Mouse (Mus musculus): ENCODE data around the gene Tat. TPM values are rescaled to one million over a fixed set of nuclear protein-coding genes. Genes with fewer than 3 reads are reported as not detected.

Tat gene
- 0.35 and 0.45 TPM in 2 replicates for polyA plus RNA-seq (2015; fragmentation: Nextera tagmentation; extraction: Ambion mirVana)

DNA sequence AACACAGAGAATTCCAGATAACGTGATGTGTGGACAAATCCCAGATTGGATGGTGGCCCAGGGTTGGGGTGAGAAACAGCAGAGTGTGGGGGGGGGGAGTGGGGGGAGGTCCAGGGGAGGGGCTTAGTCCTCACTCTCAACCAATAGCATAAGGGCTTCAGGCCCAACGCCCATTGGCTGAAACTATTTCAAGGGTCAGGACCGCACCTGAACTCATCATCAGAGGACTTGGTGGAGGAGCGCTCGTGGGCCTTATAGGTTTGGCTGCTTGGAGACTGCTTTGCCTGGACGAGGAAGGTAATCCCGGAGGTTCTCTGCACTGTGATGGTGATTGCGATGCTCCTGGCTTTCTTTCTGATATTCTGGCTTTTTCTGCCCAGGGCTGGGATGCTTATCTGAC, at the start of gene Tat:
Gene Tat (plus strand): TSS at position 214 of the 400 bp plus-strand sequence.
- Histone ChIP-seq H3K27me3 (ENCODE audit: control insufficient read depth, insufficient read depth, low read depth, low read length) (no peaks in the 10 kb centered on the region), H3K4me3 (ENCODE audit: low read depth, low read length) (no peak within 1 kb of the TSS), H3K36me3 (ENCODE audit: control insufficient read depth, insufficient read depth) (no peaks in the 10 kb centered on the region), H3K4me2 (ENCODE audit: low read depth, low read length) (no peak within 1 kb of the TSS), H3K9ac (ENCODE audit: low read depth, low read length) (no peak within 1 kb of the TSS), H3K27ac (ENCODE audit: low read length) (no peak within 1 kb of the TSS), H3K4me1 (ENCODE audit: control insufficient read depth, low read depth, low read length) (no peaks in the 10 kb centered on the region), H3K9me3 (replicated peaks; ENCODE audit: control insufficient read depth, low read length) (no peaks in the 10 kb centered on the region)
- WGBS (ENCODE audit: insufficient replicate concordance) = 64% methylated on average over 8 of the region's 8 CpGs
- no peak for ATAC-seq (ENCODE audit: low read depth)

GRCm38 (mm10) chr8:109941606-109942360, 48.5 kb upstream of the Tat start:
- Histone ChIP-seq H3K4me3 (ENCODE audit: low read depth, low read length) (no peak overlapping the region), H3K4me1 (ENCODE audit: control insufficient read depth, low read depth, low read length) (no peaks in the 10 kb centered on the region; the same call in 1 of the 2 replicates), H3K9me3 (replicated peaks; ENCODE audit: control insufficient read depth, low read length) (no peaks in the 10 kb centered on the region), H3K36me3 (ENCODE audit: control insufficient read depth, insufficient read depth) (peaks cover 25% of the 10 kb centered on the region), H3K9ac (ENCODE audit: low read depth, low read length) (no peak overlapping the region), H3K27me3 (ENCODE audit: control insufficient read depth, insufficient read depth, low read depth, low read length) (no peaks in the 10 kb centered on the region), H3K27ac (ENCODE audit: low read length) (no peak overlapping the region), H3K4me2 (ENCODE audit: low read depth, low read length) (no peak overlapping the region)
- no peak for ATAC-seq (ENCODE audit: low read depth)
- WGBS (ENCODE audit: insufficient replicate concordance) = 86% methylated on average over 2 of the region's 2 CpGs

- H3K4me2 ChIP-seq (ENCODE audit: low read depth, low read length) = no peak overlapping the region
- 61% methylated on average over 9 of the region's 9 CpGs for WGBS (ENCODE audit: insufficient replicate concordance)
- no peak for ATAC-seq (ENCODE audit: low read depth)
Observed at GRCm38 (mm10) chr8:109945153-109945632, 45.0 kb upstream of the Tat start.

GRCm38 (mm10) chr8:109945694-109946093, 44.5 kb upstream of the Tat start:
- WGBS (ENCODE audit: insufficient replicate concordance) = 75% methylated on average over 7 of the region's 7 CpGs
- Histone ChIP-seq H3K27me3 (ENCODE audit: control insufficient read depth, insufficient read depth, low read depth, low read length) (peaks cover 22% of the 10 kb centered on the region), H3K36me3 (ENCODE audit: control insufficient read depth, insufficient read depth) (peaks cover 5% of the 10 kb centered on the region), H3K9ac (ENCODE audit: low read depth, low read length) (no peak overlapping the region), H3K9me3 (replicated peaks; ENCODE audit: control insufficient read depth, low read length) (no peaks in the 10 kb centered on the region), H3K4me1 (ENCODE audit: control insufficient read depth, low read depth, low read length) (peaks cover 2% of the 10 kb centered on the region; the same call in 1 of the 2 replicates), H3K4me2 (ENCODE audit: low read depth, low read length) (no peak overlapping the region), H3K27ac (ENCODE audit: low read length) (no peak overlapping the region), H3K4me3 (ENCODE audit: low read depth, low read length) (no peak overlapping the region)
- ATAC-seq (ENCODE audit: low read depth) = no peak

More at GRCm38 (mm10) chr8:109945153-109945632, 45.0 kb upstream of the Tat start:
- H3K27me3 ChIP-seq (ENCODE audit: control insufficient read depth, insufficient read depth, low read depth, low read length) = peaks cover 19% of the 10 kb centered on the region
- H3K36me3 ChIP-seq (ENCODE audit: control insufficient read depth, insufficient read depth) = peaks cover 10% of the 10 kb centered on the region
- peaks cover 2% of the 10 kb centered on the region; the same call in 1 of the 2 replicates for H3K4me1 ChIP-seq (ENCODE audit: control insufficient read depth, low read depth, low read length)
- H3K4me3 ChIP-seq (ENCODE audit: low read depth, low read length) = no peak overlapping the region
- no peak overlapping the region for H3K9ac ChIP-seq (ENCODE audit: low read depth, low read length)
- H3K9me3 ChIP-seq (replicated peaks; ENCODE audit: control insufficient read depth, low read length) = no peaks in the 10 kb centered on the region
- no peak overlapping the region for H3K27ac ChIP-seq (ENCODE audit: low read length)

GRCm38 (mm10) chr8:109946272-109946671, 44.0 kb upstream of the Tat start:
- no peak overlapping the region for H3K9ac ChIP-seq (ENCODE audit: low read depth, low read length)
- 77% methylated on average over 7 of the region's 7 CpGs for WGBS (ENCODE audit: insufficient replicate concordance)
- H3K9me3 ChIP-seq (replicated peaks; ENCODE audit: control insufficient read depth, low read length) = no peaks in the 10 kb centered on the region
- H3K27ac ChIP-seq (ENCODE audit: low read length) = no peak overlapping the region
- no peak for ATAC-seq (ENCODE audit: low read depth)
- no peak overlapping the region for H3K4me2 ChIP-seq (ENCODE audit: low read depth, low read length)
- H3K27me3 ChIP-seq (ENCODE audit: control insufficient read depth, insufficient read depth, low read depth, low read length) = peaks cover 22% of the 10 kb centered on the region
- peaks cover 2% of the 10 kb centered on the region; the same call in 1 of the 2 replicates for H3K4me1 ChIP-seq (ENCODE audit: control insufficient read depth, low read depth, low read length)
- H3K36me3 ChIP-seq (ENCODE audit: control insufficient read depth, insufficient read depth) = no peaks in the 10 kb centered on the region; the same call in 1 of the 2 replicates
- H3K4me3 ChIP-seq (ENCODE audit: low read depth, low read length) = no peak overlapping the region

- Histone ChIP-seq H3K4me1 (ENCODE audit: control insufficient read depth, low read depth, low read length) (peaks cover 2% of the 10 kb centered on the region; the same call in 1 of the 2 replicates), H3K4me2 (ENCODE audit: low read depth, low read length) (peak overlapping the region; percentile 26; the same call in 1 of the 2 replicates), H3K4me3 (ENCODE audit: low read depth, low read length) (no peak overlapping the region), H3K27ac (ENCODE audit: low read length) (no peak overlapping the region), H3K27me3 (ENCODE audit: control insufficient read depth, insufficient read depth, low read depth, low read length) (peaks cover 22% of the 10 kb centered on the region), H3K36me3 (ENCODE audit: control insufficient read depth, insufficient read depth) (no peaks in the 10 kb centered on the region), H3K9ac (ENCODE audit: low read depth, low read length) (no peak overlapping the region), H3K9me3 (replicated peaks; ENCODE audit: control insufficient read depth, low read length) (no peaks in the 10 kb centered on the region)
- WGBS (ENCODE audit: insufficient replicate concordance) = 4% methylated on average over 26 of the region's 26 CpGs
- no peak for ATAC-seq (ENCODE audit: low read depth)
Observed at GRCm38 (mm10) chr8:109947447-109948284, 42.6 kb upstream of the Tat start.

DNA sequence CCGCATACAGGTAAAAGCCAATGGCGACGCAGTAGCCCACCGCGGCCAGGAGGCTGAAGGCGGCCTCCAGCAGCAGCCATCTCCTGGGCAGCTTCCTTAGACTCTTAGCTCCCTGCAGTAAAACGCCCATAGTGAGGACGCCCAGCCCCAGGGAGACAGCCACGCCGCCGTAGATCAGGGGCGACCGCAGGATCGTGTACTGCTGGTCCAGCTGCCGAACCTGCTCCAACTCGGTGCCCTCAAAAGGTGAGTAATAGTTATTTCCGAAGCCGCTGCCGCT, 42.0 kb upstream of the Tat start:
- Histone ChIP-seq H3K4me2 (ENCODE audit: low read depth, low read length) (peak overlapping the region; percentile 26; the same call in 1 of the 2 replicates), H3K4me1 (ENCODE audit: control insufficient read depth, low read depth, low read length) (peaks cover 2% of the 10 kb centered on the region; the same call in 1 of the 2 replicates), H3K36me3 (ENCODE audit: control insufficient read depth, insufficient read depth) (no peaks in the 10 kb centered on the region), H3K9ac (ENCODE audit: low read depth, low read length) (no peak overlapping the region), H3K27ac (ENCODE audit: low read length) (no peak overlapping the region), H3K9me3 (replicated peaks; ENCODE audit: control insufficient read depth, low read length) (no peaks in the 10 kb centered on the region), H3K27me3 (ENCODE audit: control insufficient read depth, insufficient read depth, low read depth, low read length) (peaks cover 26% of the 10 kb centered on the region), H3K4me3 (ENCODE audit: low read depth, low read length) (no peak overlapping the region)
- WGBS (ENCODE audit: insufficient replicate concordance) = 4% methylated on average over 19 of the region's 19 CpGs
- ATAC-seq (ENCODE audit: low read depth) = no peak

- Histone ChIP-seq H3K9ac (ENCODE audit: low read depth, low read length) (no peak overlapping the region), H3K4me3 (ENCODE audit: low read depth, low read length) (no peak overlapping the region), H3K9me3 (replicated peaks; ENCODE audit: control insufficient read depth, low read length) (no peaks in the 10 kb centered on the region), H3K4me2 (ENCODE audit: low read depth, low read length) (no peak overlapping the region), H3K36me3 (ENCODE audit: control insufficient read depth, insufficient read depth) (no peaks in the 10 kb centered on the region), H3K27me3 (ENCODE audit: control insufficient read depth, insufficient read depth, low read depth, low read length) (peaks cover 26% of the 10 kb centered on the region), H3K27ac (ENCODE audit: low read length) (no peak overlapping the region), H3K4me1 (ENCODE audit: control insufficient read depth, low read depth, low read length) (peaks cover 2% of the 10 kb centered on the region; the same call in 1 of the 2 replicates)
- 61% methylated on average over 7 of the region's 7 CpGs for WGBS (ENCODE audit: insufficient replicate concordance)
- no peak for ATAC-seq (ENCODE audit: low read depth)
Observed at GRCm38 (mm10) chr8:109952171-109952570, 38.1 kb upstream of the Tat start.
